Mouse (Mus musculus) CD4-positive, CD25-positive, alpha-beta regulatory T cell, adult 2 months (primary cell): ENCODE data around the gene Zfp711.

Experiments
- DNase-seq: peaks from one replicate; pipeline ENCODE4 v3.0.0-alpha.2; 2012; ENCODE audit warnings: low read depth, low spot score

The Zfp711 gene

DNA sequence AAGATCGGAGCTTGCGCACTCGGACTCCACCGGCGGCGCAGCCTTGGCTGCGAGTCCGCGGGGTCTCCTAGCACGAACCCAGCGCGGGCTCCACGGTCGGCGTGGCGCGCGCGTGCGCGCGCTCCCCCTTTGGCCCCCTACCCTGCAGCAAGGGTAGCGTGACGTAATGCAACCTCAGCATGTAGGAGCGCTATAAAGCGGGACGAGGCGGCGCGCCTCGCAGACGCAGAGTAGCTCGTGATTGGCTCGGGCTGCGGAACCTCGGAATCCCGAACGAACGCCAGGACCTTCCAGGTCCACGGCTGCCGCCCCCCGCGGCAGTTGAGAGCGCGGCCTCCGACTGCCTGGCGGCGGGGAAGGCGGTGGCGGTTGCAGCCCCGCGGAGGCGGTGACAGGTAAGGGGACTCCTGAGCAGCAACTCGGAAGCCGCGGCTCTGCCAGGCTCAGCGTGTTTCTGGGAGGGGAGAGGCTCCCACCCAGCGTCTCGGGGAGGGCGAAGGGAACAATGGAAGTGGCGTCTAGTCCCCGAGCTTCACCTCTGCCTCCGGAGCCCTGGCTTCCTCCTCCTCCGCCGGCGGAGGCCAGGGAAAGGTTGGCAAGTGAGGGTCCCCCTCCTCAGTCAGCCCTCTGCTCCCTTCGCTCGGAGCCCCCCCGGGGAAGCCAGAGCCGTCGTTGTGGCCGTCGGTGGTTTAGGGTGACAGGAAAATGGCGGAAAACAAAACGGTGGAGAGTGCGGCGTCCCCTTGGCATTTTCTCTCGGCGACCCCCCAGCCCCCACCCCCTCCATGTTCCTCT lies at the start of gene Zfp711:
TSS of gene Zfp711 (plus strand) at position 16 of the 795 bp plus-strand sequence.
- peak; percentile 0 for DNase-seq

DNA sequence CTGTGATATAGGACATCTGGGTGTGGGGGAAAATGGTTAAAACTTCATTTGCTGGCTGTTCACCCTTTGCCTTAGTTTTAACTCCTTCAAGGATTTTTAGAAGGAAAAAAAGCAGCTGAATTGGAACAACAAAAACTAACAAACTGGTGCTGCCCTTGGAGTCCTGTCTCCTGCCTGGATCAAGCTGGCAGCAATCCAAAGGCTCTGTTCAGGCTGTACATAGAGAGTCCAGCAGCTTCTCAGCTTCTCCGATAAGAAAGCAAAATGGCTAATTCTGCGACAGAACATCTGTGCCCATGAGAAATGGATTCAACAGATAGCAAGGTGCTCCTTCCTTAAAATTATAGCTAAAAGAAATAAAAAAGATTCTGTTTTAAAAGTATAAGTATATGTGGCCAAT lies 32.6 kb upstream of the Zfp711 start:
- no peak for DNase-seq

DNA sequence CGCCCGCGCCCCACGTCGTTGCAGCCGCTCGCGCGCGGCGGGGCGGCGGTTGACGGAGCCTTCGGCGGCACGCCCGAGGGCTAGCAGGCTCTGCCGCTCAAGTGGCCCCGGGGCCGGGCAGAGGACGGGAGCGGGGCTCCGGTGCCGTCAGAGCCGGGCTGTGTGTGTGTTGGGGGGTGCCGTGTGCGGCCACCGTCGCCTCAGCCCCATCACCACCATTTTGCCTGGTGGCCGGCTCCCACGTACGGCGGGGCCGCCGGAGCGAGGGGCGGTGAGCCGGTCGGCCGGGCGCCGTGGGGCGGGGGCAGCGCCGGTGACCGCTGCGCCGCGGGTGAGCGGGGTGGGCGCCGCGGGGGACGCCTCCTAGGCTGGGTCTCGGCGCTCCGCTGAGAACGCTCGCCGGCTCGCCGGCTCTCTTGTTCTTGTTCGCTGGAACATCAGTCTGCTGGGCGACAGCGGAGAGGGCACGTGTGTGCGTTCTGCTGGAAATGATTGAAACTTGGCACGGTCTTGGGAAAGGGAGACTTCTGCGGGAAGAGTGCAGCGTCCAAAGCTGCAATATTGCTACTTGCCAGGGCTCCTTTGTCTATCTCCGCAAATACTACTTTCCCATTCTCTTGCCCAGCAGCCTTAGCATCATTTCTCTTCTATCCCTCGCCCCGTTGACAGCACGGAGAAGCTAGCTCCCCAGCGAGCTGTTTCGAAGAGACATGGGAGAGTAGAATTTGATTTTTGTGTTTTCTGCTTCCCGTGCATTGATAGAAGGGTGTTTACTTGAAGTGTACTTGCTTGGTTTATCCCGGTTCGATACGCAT lies 1.2 kb downstream of the Zfp711 start:
- no peak for DNase-seq

DNA sequence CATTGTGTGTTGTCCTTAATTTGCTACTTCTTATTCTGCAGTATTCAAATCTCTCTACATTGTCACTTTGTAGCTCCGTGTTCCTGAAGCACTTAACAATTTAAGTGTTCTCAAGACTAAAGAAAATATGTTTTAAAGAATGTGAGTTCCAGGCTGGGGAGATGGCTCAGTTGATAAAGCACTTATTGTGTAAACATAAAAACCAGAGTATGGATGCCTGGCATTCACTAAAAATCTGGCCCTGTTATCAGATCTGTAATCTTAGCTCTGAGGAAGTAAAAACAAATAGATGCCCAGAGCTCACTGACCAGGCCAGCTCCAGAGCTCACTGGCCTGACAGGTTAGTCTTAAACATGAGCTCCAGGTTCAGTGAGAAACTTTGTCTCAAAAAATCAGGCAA lies 75.2 kb downstream of the Zfp711 start:
- no peak for DNase-seq

DNA sequence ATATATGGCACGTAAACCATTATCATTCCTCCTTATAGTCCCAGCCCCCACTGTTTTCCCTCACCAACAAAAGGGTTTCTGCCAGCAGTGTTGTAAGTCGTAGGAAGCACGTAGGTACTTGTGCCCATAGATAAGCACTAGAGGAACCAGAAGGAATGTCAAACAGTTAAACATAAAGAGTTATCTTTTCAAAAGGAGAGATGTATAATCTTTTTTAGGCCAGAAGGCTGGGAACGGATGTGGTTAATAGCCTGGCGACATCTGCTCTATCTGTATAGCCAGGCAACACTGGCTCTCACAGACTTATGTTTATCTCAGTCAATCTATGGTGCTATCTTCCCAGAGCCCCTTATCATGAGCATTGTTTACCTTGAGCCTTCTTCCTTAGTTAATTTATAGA lies 80.3 kb downstream of the Zfp711 start:
- DNase-seq: no peak
